Mouse (Mus musculus): Measurements from ENCODE around the gene Crybb1.

- no peak for TF ChIP-seq CTCF (IDR thresholded peaks at IDR 0.05; ENCODE audit: low read depth, low read length)
- no peak for TF ChIP-seq POLR2A (IDR thresholded peaks at IDR 0.05; ENCODE audit: extremely low read depth, insufficient read depth, low read length)
Observed at GRCm38 (mm10) chr5:112257896-112258295, 2.3 kb downstream of the Crybb1 start.
